Mouse (Mus musculus) forebrain, embryonic 12.5 days (tissue): ENCODE measurements around the gene Trak2. TPM values are rescaled to one million over a fixed set of nuclear protein-coding genes. Genes with fewer than 3 reads are reported as not detected.
"Not testable (repeated sequence)": the region's sequence is repeated elsewhere in the genome, so short reads cannot be mapped to it uniquely, and the experiment has no call there.

Experiments
- ATAC-seq: fragments of 200-750 bp; cut with Nextera tagmentation; 2 replicates; pipeline ENCODE4 v1.8.0; 2017; ENCODE audit warnings: moderate TSS enrichment; ENCODE audit not compliant: low FRiP score
- H3K27ac ChIP-seq: fragments of 300-500 bp; sonication (generic); 2 replicates; pipeline ENCODE4 v1.5.1; 2016; ENCODE audit warnings: mild to moderate bottlenecking
- H3K27me3 ChIP-seq: fragments of 300-500 bp; sonication (generic); 2 replicates; pipeline ENCODE4 v1.6.1; 2016; ENCODE audit warnings: mild to moderate bottlenecking
- H3K36me3 ChIP-seq: fragments of 300-500 bp; sonication (generic); replicated peaks from 2 replicates; pipeline ENCODE4 v1.6.1; 2016; ENCODE audit warnings: mild to moderate bottlenecking
- H3K4me1 ChIP-seq: fragments of 300-500 bp; sonication (generic); 2 replicates; pipeline ENCODE4 v1.6.1; 2016
- H3K4me2 ChIP-seq: fragments of 300-500 bp; sonication (generic); 2 replicates; pipeline ENCODE4 v1.6.1; 2016; ENCODE audit warnings: mild to moderate bottlenecking, moderate library complexity
- H3K4me3 ChIP-seq: fragments of 300-500 bp; sonication (generic); replicated peaks from 2 replicates; pipeline ENCODE4 v1.5.1; 2016; ENCODE audit warnings: mild to moderate bottlenecking
- H3K9ac ChIP-seq: fragments of 300-500 bp; sonication (generic); 2 replicates; pipeline ENCODE4 v1.6.1; 2016; ENCODE audit warnings: mild to moderate bottlenecking
- H3K9me3 ChIP-seq: fragments of 300-500 bp; sonication (generic); 2 replicates; pipeline ENCODE4 v1.6.1; 2016
- WGBS: fragments of 180-500 bp; shearing (Covaris S2); methylation state at CpG from one replicate; pipeline ENCODE4 v1.1.7; 2016; 5-methylcytosine and 5-hydroxymethylcytosine counted together
- polyA plus RNA-seq: library from polyadenylated mRNA; unstranded; fragments of >200 nt; fragmentation: Nextera tagmentation; extraction: Ambion mirVana; gene quantifications from 2 replicates; pipeline ENCODE4 v1.2.1, GENCODE M21; 2016

Trak2 gene
- polyA plus RNA-seq, 1 experiment from 2014 or later, result 17.7 TPM

DNA sequence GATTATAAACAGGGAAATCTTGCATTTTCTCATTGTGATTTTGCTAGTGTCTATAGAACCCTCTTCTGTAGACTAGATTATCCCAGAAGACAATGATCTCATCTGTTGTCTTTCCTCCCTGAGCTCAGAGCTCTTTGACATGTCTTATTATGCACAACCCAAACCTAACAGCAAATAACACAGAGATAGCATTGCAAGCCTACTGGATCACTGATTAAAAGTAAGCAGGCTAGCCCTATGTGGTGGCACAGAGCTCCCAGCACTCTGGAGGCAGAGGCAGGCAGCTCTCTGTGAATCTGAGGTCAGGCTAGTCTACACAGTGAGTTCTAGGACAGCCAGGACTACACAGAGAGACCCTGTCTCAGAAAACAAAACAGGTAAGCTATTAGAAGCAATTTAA lies 10.4 kb downstream of the Trak2 start:
- Histone ChIP-seq H3K36me3 (no peaks in the 10 kb centered on the region), H3K27me3 (no peaks in the 10 kb centered on the region), H3K4me3 (no peak overlapping the region), H3K4me2 (no peak overlapping the region), H3K27ac (no peak overlapping the region), H3K4me1 (peaks cover 15% of the 10 kb centered on the region), H3K9me3 (no peaks in the 10 kb centered on the region), H3K9ac (no peak overlapping the region)
- ATAC-seq, result no peak

DNA sequence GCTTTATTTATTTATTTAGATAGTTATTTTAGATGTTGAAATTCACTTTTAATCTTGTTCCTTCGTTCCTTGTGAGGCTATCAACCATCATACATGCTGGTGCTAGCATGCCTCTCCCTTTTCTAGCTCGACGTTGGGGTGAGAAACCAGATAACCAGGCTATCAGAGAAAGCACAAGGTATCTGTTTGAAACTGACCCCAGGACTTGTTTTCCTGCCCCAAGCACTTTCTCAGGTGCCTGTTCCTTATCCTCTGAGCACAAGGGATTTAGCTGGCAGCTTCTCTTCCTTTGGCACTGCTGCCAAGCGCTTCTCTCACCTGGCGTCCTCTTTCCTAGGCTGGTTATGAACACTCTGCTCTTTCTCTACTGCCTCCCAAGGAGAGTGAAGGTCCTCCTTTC lies 10.8 kb downstream of the Trak2 start:
- no peak overlapping the region for H3K9ac ChIP-seq
- 95% methylated on average over 5 of the region's 5 CpGs for WGBS
- no peaks in the 10 kb centered on the region for H3K36me3 ChIP-seq
- peaks cover 16% of the 10 kb centered on the region for H3K4me1 ChIP-seq
- no peaks in the 10 kb centered on the region for H3K27me3 ChIP-seq
- no peak overlapping the region for H3K27ac ChIP-seq
- H3K4me2 ChIP-seq, result no peak overlapping the region
- H3K4me3 ChIP-seq, result no peak overlapping the region
- no peaks in the 10 kb centered on the region for H3K9me3 ChIP-seq
- no peak for ATAC-seq

DNA sequence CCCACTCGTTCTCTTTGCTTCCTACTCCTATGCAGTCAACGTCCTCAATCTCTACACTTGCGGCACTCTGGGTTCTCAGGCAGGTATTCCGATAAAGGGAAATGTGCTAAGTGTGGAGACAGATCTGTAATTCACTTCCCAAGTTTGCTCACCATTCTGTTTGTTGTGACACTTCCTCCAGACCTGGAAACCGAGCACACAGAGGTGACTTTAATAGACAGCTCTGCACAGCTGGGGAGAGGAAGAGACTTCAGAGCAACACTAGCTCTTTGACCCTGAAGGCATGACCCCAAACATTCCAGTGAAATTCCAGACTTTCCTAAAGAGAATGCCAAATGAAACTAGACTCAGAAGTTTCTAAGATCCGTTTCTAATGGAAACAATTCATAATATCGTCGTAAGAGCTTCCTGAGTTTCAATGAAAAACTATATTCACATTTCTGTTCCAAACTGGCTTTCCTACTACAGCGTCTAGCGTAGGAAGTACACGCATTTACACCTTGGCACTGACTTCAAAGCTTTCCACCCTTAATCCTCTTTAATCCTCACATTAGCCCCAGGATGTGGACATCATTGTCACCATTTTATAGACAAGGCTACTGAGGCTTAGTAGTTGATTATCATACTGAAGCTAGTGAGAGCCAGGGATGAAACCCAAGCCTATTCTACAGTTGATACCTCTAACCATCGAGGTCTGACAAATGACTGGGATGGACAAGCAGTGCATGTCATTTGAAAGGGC lies 11.9 kb downstream of the Trak2 start:
- no peak overlapping the region for H3K4me2 ChIP-seq
- H3K27ac ChIP-seq, result no peak overlapping the region
- H3K9ac ChIP-seq, result no peak overlapping the region
- ATAC-seq, result no peak
- 73% methylated on average over 12 of the region's 12 CpGs for WGBS
- H3K4me1 ChIP-seq, result peaks cover 16% of the 10 kb centered on the region
- no peak overlapping the region for H3K4me3 ChIP-seq
- H3K9me3 ChIP-seq, result no peaks in the 10 kb centered on the region
- H3K27me3 ChIP-seq, result no peaks in the 10 kb centered on the region
- H3K36me3 ChIP-seq, result no peaks in the 10 kb centered on the region

DNA sequence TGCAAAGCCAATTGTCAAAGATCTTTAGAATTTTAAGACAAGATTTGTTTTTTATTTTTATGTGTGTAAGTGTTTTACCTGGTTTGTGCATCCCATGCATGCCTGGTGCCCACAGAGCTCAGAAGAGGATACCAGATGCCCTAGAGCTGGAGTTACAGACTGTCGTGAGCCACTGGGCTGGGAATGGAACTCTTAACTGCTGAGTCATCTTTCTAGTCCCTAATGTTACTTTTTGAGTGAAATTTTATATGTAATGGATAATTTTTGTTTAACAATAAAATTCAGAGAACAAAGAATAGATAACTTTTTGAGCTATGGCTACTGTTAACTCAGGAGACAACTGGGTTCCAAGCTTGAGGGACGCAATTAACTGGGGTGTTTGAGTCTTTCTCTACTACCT lies 13.5 kb downstream of the Trak2 start:
- H3K4me3 ChIP-seq, result no peak overlapping the region
- 93% methylated on average over 2 of the region's 2 CpGs for WGBS
- H3K27me3 ChIP-seq, result no peaks in the 10 kb centered on the region
- H3K4me1 ChIP-seq, result peaks cover 16% of the 10 kb centered on the region
- H3K9ac ChIP-seq, result no peak overlapping the region
- no peak overlapping the region for H3K4me2 ChIP-seq
- no peak overlapping the region for H3K27ac ChIP-seq
- ATAC-seq, result no peak
- no peaks in the 10 kb centered on the region for H3K36me3 ChIP-seq
- no peaks in the 10 kb centered on the region for H3K9me3 ChIP-seq

DNA sequence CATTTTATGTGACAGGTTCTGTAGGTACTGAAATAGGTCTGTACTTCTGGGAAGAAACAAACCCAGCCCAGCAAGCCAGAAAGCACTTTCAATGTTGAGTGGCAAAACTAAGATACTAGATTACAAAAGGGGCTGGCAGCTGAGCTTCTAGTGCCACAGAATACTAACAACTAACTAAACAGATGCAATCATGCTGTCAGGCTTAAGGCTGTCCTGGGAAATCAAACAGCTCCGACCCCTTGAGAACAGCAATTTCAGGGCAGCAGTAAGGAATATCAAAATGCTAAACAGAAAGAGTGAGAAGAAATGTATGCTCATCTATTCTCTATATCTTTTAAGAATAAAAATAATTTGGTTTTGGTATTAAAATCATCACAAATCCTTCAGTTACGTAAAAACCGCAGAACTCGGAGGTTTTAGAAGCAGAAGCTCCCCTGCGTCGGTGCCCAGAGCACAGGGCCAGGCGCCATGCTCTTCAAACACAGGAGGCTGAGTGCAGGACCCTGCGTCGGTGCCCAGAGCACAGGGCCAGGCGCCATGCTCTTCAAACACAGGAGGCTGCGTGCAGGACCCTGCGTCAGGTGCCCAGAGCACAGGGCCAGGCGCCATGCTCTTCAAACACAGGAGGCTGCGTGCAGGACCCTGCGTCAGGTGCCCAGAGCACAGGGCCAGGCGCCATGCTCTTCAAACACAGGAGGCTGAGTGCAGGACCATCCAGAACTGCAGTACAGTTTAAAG lies 14.3 kb downstream of the Trak2 start:
- 86% methylated on average over 16 of the region's 16 CpGs for WGBS
- H3K4me1 ChIP-seq, result peaks cover 16% of the 10 kb centered on the region
- not testable (repeated sequence) for H3K4me3 ChIP-seq, H3K36me3 ChIP-seq, ATAC-seq, H3K9me3 ChIP-seq, H3K27ac ChIP-seq, H3K9ac ChIP-seq, H3K4me2 ChIP-seq, H3K27me3 ChIP-seq

DNA sequence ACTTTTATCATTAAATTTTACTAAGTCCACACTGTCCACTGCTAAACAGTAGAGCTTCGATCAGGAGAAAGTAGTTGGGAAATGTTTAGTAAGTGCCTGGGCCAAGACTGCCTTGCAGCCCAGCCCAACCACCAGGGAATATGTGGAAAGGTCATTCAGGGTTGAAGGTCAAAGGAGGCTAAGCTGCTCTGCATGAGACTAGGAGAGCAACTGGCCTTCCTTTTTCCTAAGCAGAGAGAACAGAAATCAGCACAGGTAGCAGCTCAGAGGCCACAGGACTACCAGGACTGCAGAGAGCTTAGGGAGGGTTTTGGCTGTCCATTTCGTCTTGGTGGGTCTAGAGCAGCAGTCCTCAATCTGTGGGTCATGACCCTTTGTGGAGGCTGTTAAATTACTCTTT lies 15.3 kb downstream of the Trak2 start:
- no peak overlapping the region for H3K9ac ChIP-seq
- no peak overlapping the region for H3K4me3 ChIP-seq
- H3K36me3 ChIP-seq, result no peaks in the 10 kb centered on the region
- H3K27ac ChIP-seq, result no peak overlapping the region
- peaks cover 17% of the 10 kb centered on the region for H3K4me1 ChIP-seq
- ATAC-seq, result no peak
- no peaks in the 10 kb centered on the region for H3K27me3 ChIP-seq
- H3K9me3 ChIP-seq, result no peaks in the 10 kb centered on the region
- no peak overlapping the region for H3K4me2 ChIP-seq
- WGBS, result 62% methylated on average over 2 of the region's 2 CpGs

DNA sequence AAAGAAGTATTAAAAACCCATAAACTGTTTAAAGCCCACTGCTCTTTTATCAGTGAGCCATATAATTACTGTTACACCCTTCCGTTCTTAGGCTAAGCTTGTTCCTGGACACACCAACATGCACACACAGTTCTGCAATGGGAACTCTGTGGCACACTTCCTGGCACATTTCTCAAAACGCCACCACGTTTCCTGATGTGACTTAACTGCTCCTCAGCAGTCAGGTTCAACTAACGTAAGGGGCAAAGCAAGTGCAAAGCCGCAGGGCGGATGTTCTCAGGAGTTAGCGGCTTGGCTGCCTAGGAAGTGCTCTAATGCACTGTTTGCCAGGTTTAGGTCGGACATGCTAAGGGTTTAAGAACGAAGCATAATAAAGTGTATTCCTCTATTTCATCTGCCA lies 17.0 kb downstream of the Trak2 start:
- H3K4me3 ChIP-seq, result no peak overlapping the region
- H3K4me2 ChIP-seq, result no peak overlapping the region
- H3K9me3 ChIP-seq, result no peaks in the 10 kb centered on the region
- H3K27me3 ChIP-seq, result no peaks in the 10 kb centered on the region
- no peaks in the 10 kb centered on the region for H3K36me3 ChIP-seq
- no peak overlapping the region for H3K27ac ChIP-seq
- no peak overlapping the region for H3K9ac ChIP-seq
- 87% methylated on average over 9 of the region's 9 CpGs for WGBS
- ATAC-seq, result no peak
- peaks cover 27% of the 10 kb centered on the region for H3K4me1 ChIP-seq

DNA sequence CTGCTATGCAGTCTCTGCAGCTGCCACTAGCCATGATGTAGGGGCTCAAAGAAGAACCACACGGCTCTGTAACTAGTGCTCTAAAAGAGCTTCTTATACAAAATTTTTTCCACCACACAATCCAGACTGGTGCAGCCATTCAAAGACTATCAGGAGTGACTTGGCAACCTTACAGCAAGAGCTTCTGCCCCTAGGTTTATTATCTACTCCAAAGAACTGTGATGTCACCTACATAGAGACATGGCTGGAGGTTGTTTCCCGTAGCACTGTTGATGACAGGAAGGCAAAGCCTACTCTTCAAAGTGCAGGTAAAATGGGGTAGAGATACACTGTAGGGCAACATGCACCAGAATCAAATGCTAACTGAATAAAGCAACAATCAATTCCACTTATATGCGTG lies 17.5 kb downstream of the Trak2 start:
- no peak overlapping the region for H3K27ac ChIP-seq
- H3K4me1 ChIP-seq, result peaks cover 27% of the 10 kb centered on the region
- no peaks in the 10 kb centered on the region for H3K36me3 ChIP-seq
- H3K4me2 ChIP-seq, result no peak overlapping the region
- H3K4me3 ChIP-seq, result no peak overlapping the region
- H3K27me3 ChIP-seq, result no peaks in the 10 kb centered on the region
- 84% methylated on average over 3 of the region's 3 CpGs for WGBS
- H3K9ac ChIP-seq, result no peak overlapping the region
- ATAC-seq, result no peak
- H3K9me3 ChIP-seq, result no peaks in the 10 kb centered on the region

DNA sequence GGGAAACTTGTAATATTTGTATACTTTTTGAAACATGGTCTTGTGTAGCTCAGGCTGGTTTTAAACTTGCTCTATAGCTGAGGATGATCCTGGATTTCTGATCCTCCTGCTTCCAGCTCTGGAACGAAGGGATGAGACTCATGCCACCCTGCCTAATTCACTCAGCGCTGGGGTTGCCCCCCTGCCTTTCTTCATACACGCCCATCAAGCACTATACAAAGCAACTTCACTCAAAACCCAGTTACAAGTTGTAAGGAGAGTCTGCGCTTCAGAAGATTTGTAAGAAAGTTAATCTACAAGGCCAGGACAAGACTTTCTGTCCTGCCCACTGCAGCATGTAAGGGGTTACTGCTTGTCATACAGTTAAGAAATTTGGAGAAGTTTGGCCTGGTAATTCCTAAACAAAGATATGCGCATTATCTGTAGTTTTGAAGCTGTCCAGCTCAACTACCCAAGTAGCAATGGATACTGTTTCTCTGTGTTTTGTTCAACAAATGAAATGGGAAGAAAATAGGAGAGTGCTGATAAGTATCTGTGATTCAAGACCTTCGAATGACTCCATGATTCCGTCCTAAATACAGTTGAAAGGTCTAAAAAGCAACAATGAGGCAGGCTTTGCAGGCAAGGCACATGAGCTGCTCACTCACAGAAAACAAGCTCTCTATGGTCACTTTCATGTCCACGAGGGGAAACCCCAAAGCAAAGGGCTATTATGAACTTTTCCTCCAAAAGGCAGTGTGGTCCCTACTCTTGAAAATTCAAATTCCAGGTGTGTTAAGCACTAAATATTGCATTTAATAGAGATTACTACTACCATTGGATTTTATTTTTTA lies 18.4 kb downstream of the Trak2 start:
- Histone ChIP-seq H3K4me2 (no peak overlapping the region), H3K9ac (no peak overlapping the region), H3K4me3 (no peak overlapping the region), H3K27ac (no peak overlapping the region), H3K36me3 (no peaks in the 10 kb centered on the region), H3K27me3 (no peaks in the 10 kb centered on the region), H3K4me1 (peaks cover 27% of the 10 kb centered on the region), H3K9me3 (no peaks in the 10 kb centered on the region)
- ATAC-seq, result no peak
- 78% methylated on average over 8 of the region's 8 CpGs for WGBS

DNA sequence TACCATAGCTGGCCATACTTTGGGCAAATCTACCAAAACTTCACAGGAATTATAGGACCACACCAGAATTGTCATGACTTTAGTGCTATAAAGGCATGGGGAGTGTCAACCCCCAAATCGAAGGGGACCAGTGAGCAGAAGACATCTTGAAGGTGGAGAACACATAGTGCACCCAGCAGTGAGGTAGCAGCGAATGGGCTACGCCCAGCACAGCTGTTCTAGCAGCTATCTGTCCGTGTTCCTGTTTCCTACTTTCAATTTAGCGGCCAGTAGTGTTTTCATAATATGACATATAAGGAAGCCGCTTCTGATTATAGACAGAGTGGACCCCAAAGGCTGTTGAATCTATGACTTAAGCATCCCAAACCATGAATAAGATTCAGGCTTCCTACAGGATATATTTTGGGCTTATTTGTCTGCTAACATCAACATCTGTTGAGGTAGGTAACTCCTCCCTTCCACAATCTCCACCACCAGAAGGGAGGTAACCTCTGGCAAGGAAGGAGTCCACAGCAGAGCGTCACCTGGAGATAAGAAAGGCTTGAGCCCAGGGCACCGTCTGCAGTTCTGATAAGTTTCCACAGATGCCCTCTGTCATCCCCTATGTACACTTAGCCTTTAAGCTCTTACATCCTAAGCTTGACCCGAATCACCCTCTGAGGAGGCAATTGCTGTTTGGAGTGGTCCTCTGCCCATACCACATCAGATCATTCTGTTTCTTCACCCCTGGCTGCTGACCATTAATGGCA lies 19.4 kb downstream of the Trak2 start:
- no peak for ATAC-seq
- Histone ChIP-seq H3K9me3 (no peaks in the 10 kb centered on the region), H3K27ac (no peak overlapping the region), H3K4me2 (no peak overlapping the region), H3K4me1 (peaks cover 27% of the 10 kb centered on the region), H3K36me3 (no peaks in the 10 kb centered on the region), H3K4me3 (no peak overlapping the region), H3K9ac (no peak overlapping the region), H3K27me3 (no peaks in the 10 kb centered on the region)
- WGBS, result 92% methylated on average over 9 of the region's 9 CpGs

DNA sequence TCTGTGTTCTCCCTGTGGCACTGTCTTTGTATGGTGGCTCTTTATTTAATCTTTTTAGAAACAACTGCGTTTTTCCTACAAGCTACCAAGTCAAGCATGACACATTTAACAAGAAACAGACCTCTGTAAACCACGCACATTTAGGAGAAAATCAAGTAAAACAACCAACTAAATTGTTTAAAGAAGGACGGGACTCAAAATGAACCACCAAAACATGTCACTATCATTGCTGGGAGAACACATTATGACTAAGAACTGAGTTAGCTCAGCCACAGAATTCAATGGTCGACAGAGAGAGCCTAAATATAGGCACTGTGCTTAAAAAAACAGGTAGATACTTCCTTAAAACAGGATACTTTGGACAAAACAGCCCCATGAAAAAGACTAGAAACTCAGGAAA lies 20.2 kb downstream of the Trak2 start:
- Histone ChIP-seq H3K9ac (no peak overlapping the region), H3K9me3 (no peaks in the 10 kb centered on the region), H3K27me3 (no peaks in the 10 kb centered on the region), H3K4me2 (no peak overlapping the region), H3K27ac (no peak overlapping the region), H3K36me3 (no peaks in the 10 kb centered on the region), H3K4me1 (peaks cover 21% of the 10 kb centered on the region), H3K4me3 (no peak overlapping the region)
- ATAC-seq, result no peak
- WGBS, result 47% methylated on average over 4 of the region's 4 CpGs

DNA sequence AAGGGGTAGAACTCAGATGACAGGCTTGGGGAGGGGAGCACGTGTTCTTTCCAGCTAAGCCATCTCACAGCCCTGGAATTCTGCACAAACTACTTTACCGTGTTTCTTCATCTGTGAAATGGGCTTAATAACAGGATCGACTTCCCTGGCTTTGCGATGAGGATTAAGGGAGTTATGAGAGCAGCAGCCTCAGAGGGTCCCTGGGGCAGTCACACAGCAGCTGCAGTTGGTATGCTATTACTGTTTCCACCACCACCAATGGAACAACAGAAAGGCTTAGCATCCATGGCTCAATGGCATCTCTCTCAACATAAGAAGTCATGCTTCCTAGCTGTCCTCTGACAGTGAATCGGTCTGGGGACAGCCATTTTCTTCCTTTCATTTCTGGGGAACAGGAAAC lies 20.7 kb downstream of the Trak2 start:
- Histone ChIP-seq H3K9me3 (no peaks in the 10 kb centered on the region), H3K27ac (no peak overlapping the region)

More for the DNA sequence above, 20.7 kb downstream of the Trak2 start:
- Histone ChIP-seq H3K36me3 (no peaks in the 10 kb centered on the region), H3K4me1 (peaks cover 19% of the 10 kb centered on the region), H3K9ac (no peak overlapping the region), H3K27me3 (no peaks in the 10 kb centered on the region), H3K4me3 (no peak overlapping the region), H3K4me2 (no peak overlapping the region)
- ATAC-seq, result no peak
- WGBS, result 80% methylated on average over 5 of the region's 5 CpGs
